Mouse (Mus musculus): ENCODE results near the gene Sh3bp5.

GRCm38 (mm10) chr14:31401918-31402427 is 33.9 kb downstream of the Sh3bp5 start:
- TF ChIP-seq FLI1 (IDR thresholded peaks at IDR 0.05; ENCODE audit: low read length) (no peak), GATA1 (IDR thresholded peaks at IDR 0.05; ENCODE audit: borderline replicate concordance, low read length) (no peak)
